Mouse (Mus musculus): ENCODE measurements around the gene Pde6c.

The Pde6c gene

DNA sequence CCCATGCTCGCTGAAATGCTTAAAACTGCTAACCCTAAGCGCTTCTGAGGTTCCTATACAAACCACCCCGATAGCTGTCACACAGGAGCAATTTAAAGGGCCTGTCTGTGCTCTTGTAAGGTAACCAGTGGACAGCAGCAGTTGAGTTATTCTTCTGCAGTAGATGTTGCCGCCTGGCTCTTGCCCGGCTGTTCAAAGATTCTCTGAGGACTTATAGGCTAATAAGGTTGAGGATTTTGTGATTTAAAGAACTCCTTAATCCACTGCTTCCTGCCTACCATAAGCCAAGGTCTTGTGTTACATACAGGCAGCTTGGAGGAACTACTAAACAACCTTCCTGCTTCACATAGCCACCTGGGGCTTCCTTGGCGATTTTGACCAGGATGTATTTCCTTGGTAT, at the start of gene Pde6c:
TSS of gene Pde6c (plus strand) at position 301 of the 400 bp plus-strand sequence.
- no peak for DNase-seq (ENCODE audit: low read depth, low spot score)

- no peak for DNase-seq (ENCODE audit: low read depth, low spot score)
Measured at GRCm38 (mm10) chr19:38082931-38083525, 49.6 kb upstream of the Pde6c start.

DNA sequence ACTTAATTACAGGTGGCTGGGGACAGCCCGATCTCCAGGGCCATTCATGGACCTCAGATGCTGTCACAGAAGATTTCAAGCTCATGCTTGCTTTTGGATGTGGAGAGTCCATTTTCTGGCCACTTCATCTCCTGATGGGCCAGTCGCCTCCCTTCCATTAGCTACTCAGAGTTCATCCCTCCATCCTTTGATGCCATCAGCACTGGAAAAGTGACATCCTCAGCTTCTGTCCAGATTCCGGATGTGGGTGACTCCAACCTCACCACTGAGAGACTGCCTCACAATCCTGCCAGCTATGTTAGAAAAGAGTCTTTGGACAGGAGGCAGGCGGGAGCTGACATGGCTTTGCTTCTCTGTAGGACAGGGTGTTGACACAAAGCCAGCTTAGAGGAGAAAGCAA, 46.7 kb upstream of the Pde6c start:
- no peak for DNase-seq (ENCODE audit: low read depth, low spot score)

GRCm38 (mm10) chr19:38086948-38087551, 45.5 kb upstream of the Pde6c start:
- peak; percentile 75 for DNase-seq (ENCODE audit: low read depth, low spot score)

DNA sequence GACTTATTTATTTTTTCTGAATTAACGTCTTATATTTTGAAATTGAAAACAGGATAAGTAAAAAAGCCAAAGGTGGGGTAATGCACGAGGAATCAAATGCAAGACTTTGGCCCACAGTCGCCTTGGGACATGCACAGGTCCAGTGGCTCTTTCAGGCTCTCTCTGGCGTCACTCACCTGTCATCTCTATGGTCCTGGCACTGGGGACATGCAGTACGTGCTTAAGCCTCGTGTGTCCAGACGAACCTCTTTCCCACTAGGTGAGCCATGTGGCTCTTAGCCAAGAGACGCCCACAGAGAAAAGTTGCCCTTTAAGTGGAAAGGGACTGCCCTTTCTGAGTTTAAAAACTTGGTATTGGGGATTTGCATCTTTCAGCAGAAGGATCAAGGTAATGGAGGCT, 43.2 kb upstream of the Pde6c start:
- no peak for DNase-seq (ENCODE audit: low read depth, low spot score)

DNA sequence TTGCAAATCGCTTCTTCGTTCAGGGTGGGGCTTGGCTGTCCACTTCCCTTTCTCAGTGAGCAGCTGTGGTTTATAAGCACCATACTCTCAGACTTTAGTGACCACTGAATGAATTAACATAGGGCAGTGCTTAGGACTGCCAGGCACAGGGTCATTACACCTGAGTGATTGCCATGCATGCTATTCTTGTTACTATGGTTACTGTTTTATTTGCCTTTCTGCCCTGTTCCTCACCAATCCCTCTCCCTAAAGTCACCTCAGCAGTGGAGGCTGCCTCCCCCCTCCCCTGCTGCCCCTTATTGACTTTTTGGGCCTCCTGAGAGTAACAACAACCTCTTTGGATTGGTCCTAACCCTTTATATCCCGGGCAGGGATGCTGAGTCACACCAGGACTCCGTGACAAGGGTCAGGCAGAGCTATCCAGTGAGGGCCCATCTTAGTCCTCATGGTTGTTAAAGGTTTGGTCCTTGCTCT, 41.0 kb upstream of the Pde6c start:
- no peak for DNase-seq (ENCODE audit: low read depth, low spot score)

GRCm38 (mm10) chr19:38096231-38096630, 36.4 kb upstream of the Pde6c start:
- no peak for DNase-seq (ENCODE audit: low read depth, low spot score)

DNA sequence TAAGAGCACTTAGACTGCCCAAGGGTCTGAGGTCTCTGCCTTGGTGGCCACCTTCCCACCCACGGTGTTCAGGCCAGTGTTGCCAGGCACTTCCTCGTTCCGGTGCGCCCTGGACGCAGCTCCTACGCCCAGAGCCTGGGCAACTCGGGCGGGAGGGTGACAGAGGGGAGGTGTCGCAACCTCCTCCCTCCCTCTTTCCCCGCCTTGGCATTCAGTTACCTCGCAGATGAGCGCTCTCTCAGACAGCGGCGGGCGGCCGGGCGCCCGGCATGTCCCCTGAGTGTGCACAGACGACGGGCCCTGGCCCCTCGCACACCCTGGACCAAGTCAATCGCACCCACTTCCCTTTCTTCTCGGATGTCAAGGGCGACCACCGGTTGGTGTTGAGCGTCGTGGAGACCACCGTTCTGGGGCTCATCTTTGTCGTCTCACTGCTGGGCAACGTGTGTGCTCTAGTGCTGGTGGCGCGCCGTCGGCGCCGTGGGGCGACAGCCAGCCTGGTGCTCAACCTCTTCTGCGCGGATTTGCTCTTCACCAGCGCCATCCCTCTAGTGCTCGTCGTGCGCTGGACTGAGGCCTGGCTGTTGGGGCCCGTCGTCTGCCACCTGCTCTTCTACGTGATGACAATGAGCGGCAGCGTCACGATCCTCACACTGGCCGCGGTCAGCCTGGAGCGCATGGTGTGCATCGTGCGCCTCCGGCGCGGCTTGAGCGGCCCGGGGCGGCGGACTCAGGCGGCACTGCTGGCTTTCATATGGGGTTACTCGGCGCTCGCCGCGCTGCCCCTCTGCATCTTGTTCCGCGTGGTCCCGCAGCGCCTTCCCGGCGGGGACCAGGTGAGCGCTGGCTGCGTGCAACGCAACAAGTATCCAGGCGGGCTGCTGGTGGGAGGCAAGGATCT, 35.5 kb upstream of the Pde6c start, which contains the start of gene Ffar4:
TSS of gene Ffar4 (plus strand) at position 214 of the 901 bp plus-strand sequence.
- no peak for DNase-seq (ENCODE audit: low read depth, low spot score)

GRCm38 (mm10) chr19:38107871-38108270, 24.7 kb upstream of the Pde6c start:
- DNase-seq (ENCODE audit: low read depth, low spot score) = no peak

DNA sequence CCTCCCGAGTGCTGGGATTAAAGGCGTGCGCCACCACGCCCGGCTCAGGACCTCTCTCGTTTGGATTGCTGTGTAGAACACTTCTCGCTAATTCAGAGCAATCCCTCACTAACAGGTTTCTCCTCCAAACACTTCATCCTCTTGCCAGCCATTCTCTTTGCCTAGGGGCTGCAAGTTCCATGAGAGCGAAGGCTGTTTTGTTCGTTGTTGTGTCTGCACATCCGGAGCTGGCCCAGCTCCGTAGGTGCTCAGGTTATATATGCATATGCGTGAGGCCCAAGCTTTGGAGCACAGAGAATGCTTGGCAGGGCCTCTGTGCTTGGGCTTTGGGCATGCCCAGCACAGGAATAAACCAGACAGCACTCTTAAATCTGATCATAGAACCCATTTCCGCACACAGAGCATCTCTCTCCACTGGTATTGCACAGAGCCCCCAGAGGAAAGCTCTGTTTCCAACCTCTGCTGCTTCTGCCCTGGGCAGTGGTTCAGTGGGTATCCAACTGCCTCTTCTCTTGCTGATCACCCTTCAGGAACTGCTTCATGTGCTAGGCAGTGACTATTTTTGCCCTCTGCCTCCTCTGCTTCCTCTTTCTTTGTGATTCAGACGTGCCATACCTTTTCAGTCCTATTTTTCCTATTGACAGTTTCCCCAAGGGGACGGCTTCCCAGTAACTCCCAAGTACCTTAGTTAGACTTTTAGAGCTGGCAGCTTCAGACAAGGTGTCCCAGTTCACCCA, 22.9 kb upstream of the Pde6c start:
- DNase-seq (ENCODE audit: low read depth, low spot score) = no peak

DNA sequence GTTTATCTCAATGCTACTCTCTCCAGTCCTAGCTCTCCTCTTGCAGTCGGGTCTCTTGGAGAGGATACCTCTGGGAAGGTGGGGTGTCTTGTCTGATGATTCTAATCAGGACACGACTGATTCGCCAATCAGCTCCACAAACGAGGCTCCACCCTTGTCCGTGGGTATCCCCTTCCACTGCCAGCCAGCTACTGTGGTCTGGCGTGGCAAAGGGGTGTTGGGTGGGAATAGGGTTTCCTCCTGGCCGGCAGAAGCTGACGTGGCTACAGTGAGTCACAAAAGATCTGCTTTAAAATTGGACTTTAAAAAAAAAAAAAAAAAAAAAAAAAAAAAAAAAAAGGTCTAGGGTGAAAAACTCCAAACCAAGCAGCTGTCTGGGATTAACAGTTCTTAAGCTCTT, 21.5 kb upstream of the Pde6c start:
- peak; percentile 42 for DNase-seq (ENCODE audit: low read depth, low spot score)

DNA sequence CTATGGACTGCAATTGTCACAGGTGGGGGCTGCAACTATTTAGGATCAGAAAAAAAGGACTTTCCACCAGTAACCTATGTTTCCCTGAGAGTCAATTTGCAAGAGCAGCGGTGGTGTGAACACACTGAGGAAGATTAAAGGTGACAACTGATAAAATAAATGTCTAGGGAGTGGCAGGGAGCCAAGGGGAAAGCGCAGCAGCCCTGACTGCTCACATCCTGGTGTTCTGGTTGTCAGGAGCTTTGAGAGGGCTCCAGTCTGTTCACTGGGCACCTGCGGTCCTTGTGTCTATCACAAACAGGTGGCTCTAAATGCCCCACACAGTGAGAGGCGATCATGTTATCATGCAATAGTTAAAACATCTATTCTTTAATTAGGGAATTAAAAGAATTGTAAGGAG, 20.0 kb upstream of the Pde6c start:
- no peak for DNase-seq (ENCODE audit: low read depth, low spot score)

DNA sequence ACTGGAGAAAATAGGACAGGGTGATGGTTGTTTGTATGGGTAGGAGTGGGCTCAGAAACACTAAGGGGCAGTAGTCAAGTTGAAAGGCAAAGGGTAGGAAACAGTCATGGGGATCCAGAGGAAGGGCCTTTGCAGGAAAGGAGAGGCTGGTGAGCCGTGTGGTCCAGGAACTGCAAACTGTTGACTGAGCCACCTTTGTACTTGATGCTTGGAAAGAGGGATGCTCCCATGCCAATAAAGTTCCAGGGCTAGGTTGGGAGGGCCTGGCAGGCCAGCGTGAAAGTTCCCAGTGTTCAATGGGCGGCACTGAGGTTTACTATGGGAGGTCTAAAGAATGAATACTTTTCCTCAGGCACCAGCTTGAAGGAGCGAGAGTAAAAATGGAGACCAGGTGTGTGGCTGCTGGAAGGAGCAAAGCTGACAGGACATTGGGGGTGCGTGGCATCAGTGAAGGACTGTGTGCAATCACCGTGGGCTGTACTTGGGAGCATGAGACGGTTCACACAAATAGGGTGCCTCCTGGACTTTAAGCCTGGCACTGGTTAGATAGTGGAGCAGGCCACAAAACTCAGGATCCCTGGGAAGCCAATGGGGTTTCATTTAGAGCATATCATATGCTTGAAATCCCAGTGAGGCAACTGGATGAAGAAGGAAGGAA, 17.6 kb upstream of the Pde6c start:
- DNase-seq (ENCODE audit: low read depth, low spot score) = no peak

DNA sequence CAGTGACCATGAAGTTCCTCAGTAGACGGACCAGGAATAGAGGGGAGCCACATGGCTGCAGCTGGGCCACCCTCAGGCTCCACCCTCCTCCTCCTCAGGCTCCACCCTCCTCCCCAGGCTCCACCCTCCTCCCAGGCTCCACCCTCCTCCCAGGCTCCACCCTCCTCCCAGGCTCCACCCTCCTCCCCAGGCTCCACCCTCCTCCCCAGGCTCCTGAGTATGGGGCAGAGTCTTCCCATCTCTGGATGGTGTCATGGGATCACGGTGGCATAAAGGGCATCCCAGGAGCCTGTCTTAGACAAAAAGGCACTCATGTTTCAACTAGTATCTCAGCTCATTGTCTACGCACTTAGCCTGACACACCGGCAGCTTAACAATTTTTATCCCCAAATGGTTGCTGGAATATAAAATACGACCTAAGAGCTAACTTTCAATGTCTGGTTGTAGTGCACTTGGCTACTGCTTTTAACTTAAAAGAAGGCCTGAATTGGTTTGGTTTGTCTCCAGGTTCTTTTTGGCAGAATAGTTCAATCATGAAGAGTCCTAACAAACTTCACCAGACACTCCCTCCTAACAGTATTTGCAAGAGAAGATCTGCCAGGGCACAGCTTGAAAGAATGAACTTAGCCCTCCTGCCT, 12.3 kb upstream of the Pde6c start:
- DNase-seq (ENCODE audit: low read depth, low spot score) = no peak

DNA sequence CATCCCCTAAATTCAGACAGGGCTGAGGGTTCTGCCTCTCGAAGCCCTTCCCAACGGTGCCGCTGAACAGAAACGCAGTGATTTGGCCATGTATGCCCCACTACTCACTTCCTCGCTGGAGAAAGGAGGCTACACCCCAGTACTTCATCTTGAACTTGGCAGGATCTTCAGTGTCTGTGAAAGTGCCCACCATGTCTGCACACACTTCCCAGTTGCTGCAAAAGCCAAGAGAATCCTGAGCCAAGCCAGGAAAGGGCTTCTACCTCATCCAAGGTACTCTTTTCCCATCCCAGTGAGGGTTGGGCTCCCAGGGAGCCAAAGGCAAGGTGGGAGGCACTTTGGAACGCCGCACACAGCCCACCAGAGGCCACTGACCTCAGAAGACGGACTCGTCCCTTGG, 8.7 kb upstream of the Pde6c start:
- DNase-seq (ENCODE audit: low read depth, low spot score) = no peak

- DNase-seq (ENCODE audit: low read depth, low spot score) = no peak
Measured at GRCm38 (mm10) chr19:38124401-38125218, 8.0 kb upstream of the Pde6c start.

DNA sequence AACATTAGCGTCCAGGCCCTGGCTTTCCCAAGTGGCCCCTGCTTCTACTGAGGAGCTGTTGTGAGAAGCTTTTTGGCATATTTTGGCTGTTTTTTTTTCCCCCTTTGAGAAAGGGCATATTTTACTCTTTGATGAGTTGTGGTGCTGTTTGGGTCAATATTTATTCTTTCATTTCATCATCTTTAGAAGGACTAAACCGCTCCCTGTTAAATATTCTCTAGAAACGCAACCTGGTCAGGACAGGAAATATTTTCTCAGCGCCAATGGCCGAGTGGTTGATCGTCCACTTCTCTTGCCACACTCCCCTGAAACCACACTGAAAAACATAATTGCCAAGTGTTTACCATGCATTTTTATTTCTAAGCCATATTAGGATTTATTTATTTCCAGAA, 7.4 kb upstream of the Pde6c start, which contains the start of gene Rbp4:
TSS of gene Rbp4 (minus strand) at position 63 of the 392 bp plus-strand sequence.
- no peak for DNase-seq (ENCODE audit: low read depth, low spot score)

DNA sequence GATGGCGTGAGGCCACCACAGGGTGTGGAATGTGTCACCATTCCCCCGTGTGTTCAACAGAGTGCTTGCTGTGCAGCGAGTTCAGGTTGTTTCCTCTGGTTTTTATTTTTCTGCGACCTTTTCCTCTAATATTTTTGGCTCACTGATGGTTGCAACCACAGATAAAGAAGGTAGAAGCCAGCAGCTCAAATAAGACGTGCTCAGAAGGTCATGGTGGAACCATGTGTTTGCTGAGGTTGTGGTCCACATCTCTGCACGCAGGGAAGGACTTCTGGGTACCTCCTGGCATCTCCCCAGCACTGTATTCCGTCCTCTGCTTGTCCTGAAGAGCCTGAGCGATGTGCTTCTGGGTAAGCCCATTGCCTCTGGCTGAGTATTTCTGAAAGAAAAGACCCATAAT, 5.9 kb upstream of the Pde6c start:
- DNase-seq (ENCODE audit: low read depth, low spot score) = no peak

DNA sequence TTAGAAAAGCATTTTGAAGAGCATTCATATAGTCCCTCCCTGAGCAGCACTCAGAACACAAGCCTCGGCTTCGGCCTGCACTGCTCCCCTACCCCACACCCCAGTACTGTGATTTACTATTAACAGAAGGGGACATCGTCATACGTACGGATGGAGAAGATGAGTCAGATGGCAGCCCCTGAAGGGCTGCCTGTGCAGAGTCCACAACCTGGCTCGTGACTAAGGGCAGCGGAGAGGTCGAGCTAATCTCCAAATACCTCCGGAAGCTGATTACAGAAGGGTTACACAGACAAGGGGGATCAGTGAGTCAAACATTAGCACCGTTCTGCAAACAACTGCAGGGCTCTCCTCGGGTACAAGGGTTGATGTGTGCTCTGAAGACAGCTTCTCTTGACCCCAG, 1.4 kb downstream of the Pde6c start:
- DNase-seq (ENCODE audit: low read depth, low spot score) = no peak

DNA sequence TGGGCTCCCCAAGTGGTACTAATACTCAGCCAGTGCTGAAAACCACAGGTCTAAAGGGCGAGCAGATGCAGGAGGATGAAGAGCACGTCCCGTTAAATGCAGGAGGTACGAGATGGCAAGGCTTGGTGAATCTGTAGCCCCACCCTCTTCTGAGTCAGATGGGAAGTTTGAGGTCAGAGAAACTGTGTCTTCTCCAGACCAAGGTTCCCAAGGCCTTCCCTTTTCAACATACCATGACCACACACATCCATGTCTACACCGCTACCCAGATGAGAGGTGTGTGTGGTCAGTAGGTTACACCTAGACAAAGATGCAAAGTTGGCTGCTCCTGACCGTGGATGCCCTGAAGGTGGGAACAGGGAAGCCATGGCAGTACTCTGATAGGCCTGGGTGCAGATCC, 2.2 kb downstream of the Pde6c start:
- DNase-seq (ENCODE audit: low read depth, low spot score) = no peak

Data from 3T3-L1 (cell line).